Mouse (Mus musculus) forebrain, embryonic 11.5 days (tissue): ENCODE measurements around the gene Npat. TPM values are rescaled to one million over a fixed set of nuclear protein-coding genes. Genes with fewer than 3 reads are reported as not detected.

Experiments
- ATAC-seq: fragments of 200-750 bp; cut with Nextera tagmentation; replicated peaks from 2 replicates; pipeline ENCODE4 v1.8.0; 2017; ENCODE audit warnings: moderate TSS enrichment; ENCODE audit not compliant: low FRiP score
- DNase-seq: peaks from one replicate; pipeline ENCODE4 v3.0.0-alpha.2; 2017; ENCODE audit warnings: low spot score
- H3K27ac ChIP-seq: fragments of 300-500 bp; sonication (generic); 2 replicates; pipeline ENCODE4 v1.5.1; 2014; ENCODE audit warnings: low read depth, low read length
- H3K27me3 ChIP-seq: fragments of 300-500 bp; sonication (generic); 2 replicates; pipeline ENCODE4 v1.6.1; 2014; ENCODE audit warnings: mild to moderate bottlenecking, low read length, mixed read lengths; ENCODE audit not compliant: control insufficient read depth, insufficient read depth
- H3K36me3 ChIP-seq: fragments of 300-500 bp; sonication (generic); 2 replicates; pipeline ENCODE4 v1.6.1; 2014; ENCODE audit warnings: mild to moderate bottlenecking, low read length, moderate library complexity, mixed read lengths; ENCODE audit not compliant: control insufficient read depth, insufficient read depth
- H3K4me1 ChIP-seq: fragments of 300-500 bp; sonication (generic); replicated peaks from 2 replicates; pipeline ENCODE4 v1.6.1; 2014; ENCODE audit warnings: low read length, mixed read lengths; ENCODE audit not compliant: control insufficient read depth, insufficient read depth
- H3K4me2 ChIP-seq: fragments of 300-500 bp; sonication (generic); 2 replicates; pipeline ENCODE4 v1.6.1; 2014; ENCODE audit warnings: low read depth, mild to moderate bottlenecking, low read length, moderate library complexity, mixed read lengths; ENCODE audit not compliant: severe bottlenecking
- H3K4me3 ChIP-seq: fragments of 300-500 bp; sonication (generic); 2 replicates; pipeline ENCODE4 v1.5.1; 2014; ENCODE audit warnings: low read depth, low read length
- H3K9ac ChIP-seq: fragments of 300-500 bp; sonication (generic); 2 replicates; pipeline ENCODE4 v1.6.1; 2014; ENCODE audit warnings: low read length
- H3K9me3 ChIP-seq: fragments of 300-500 bp; sonication (generic); 2 replicates; pipeline ENCODE4 v1.6.1; 2016; ENCODE audit warnings: low read length, mixed read lengths; ENCODE audit not compliant: control insufficient read depth
- WGBS: fragments of 180-500 bp; shearing (Covaris S2); extraction: QIAGEN DNeasy Blood & Tissue Kit; methylation state at CpG from one replicate; pipeline ENCODE4 v1.1.7; 2014; 5-methylcytosine and 5-hydroxymethylcytosine counted together
- polyA plus RNA-seq: library from polyadenylated mRNA; unstranded; fragments of >200 nt; fragmentation: Nextera tagmentation; extraction: Ambion mirVana; gene quantifications from 2 replicates; pipeline ENCODE4 v1.2.1, GENCODE M21; 2014

The Npat gene
- 24.3 and 27.3 TPM in 2 replicates for polyA plus RNA-seq

- peak within 1 kb of the TSS; percentile 80 for H3K27ac ChIP-seq
- H3K4me3 ChIP-seq: peak within 1 kb of the TSS; percentile 88
- no peaks in the 10 kb centered on the region for H3K27me3 ChIP-seq
- under 1% methylated on average over 69 of the region's 69 CpGs for WGBS
- H3K4me1 ChIP-seq: peaks cover 4% of the 10 kb centered on the region; the same call in 1 of the 2 replicates
- H3K4me2 ChIP-seq: peak within 1 kb of the TSS; percentile 82
- peak within 1 kb of the TSS; percentile 86 for H3K9ac ChIP-seq
- ATAC-seq (peak; percentile 99), DNase-seq (peak; percentile 100)
- H3K9me3 ChIP-seq: no peaks in the 10 kb centered on the region
- H3K36me3 ChIP-seq: no peaks in the 10 kb centered on the region
Measured at GRCm38 (mm10) chr9:53536558-53537320, at the start of gene Npat, which contains the start of gene Atm. TSS of gene Npat (plus strand) at chr9:53537047. TSS of gene Atm (minus strand) at chr9:53536740.

DNA sequence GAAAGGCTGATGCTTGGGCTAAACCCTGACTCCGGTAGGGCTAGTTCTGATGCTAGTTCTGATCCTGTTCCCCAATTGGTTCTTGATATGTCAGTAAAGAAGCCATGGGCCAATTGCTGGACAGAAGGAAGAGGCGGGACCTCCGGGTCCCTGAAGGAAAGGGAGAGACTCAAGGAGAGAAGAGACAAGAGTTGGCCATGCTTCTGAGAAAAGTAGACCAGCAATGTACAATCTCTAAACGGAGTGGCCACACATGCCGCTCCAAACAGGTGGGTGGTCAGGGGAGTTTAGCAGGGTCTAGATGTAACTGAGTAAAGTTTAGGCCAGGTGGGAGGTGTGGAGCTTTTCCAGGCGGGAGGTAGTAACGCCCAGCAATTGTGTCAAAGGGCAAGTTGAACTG, 28.8 kb upstream of the Npat start:
- Histone ChIP-seq H3K4me1 (no peaks in the 10 kb centered on the region), H3K9ac (no peak overlapping the region), H3K4me2 (no peak overlapping the region), H3K9me3 (no peaks in the 10 kb centered on the region), H3K4me3 (no peak overlapping the region), H3K27ac (no peak overlapping the region), H3K36me3 (no peaks in the 10 kb centered on the region; the same call in 1 of the 2 replicates), H3K27me3 (no peaks in the 10 kb centered on the region)
- 92% methylated on average over 7 of the region's 7 CpGs for WGBS
- no peak for ATAC-seq
- no peak for DNase-seq

DNA sequence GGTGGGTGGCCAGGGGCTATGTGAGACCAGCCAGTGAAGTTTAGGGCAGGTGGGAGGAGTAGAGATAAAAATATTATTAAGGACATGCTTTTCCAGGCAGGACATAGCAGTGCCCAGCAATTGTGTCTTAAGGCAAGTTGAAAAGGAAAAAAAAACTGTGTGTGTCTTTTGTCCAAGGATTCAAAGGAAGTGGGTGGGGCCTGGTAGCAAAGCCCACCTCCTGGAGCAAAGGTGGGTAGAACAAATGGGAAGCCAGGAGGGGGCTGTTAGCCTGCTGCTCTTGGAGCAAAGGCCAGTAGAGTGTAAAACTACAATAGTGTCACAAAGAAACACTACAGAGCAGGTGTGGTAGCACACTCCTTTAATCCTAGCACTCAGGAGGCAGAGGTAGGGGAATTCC, 22.8 kb upstream of the Npat start:
- no peak overlapping the region for H3K27ac ChIP-seq
- no peaks in the 10 kb centered on the region; the same call in 1 of the 2 replicates for H3K4me1 ChIP-seq
- no peaks in the 10 kb centered on the region; the same call in 1 of the 2 replicates for H3K36me3 ChIP-seq
- no peak for ATAC-seq
- no peaks in the 10 kb centered on the region for H3K9me3 ChIP-seq
- no peak overlapping the region for H3K9ac ChIP-seq
- no peaks in the 10 kb centered on the region for H3K27me3 ChIP-seq
- H3K4me3 ChIP-seq: no peak overlapping the region
- H3K4me2 ChIP-seq: no peak overlapping the region
- DNase-seq: no peak

GRCm38 (mm10) chr9:53517373-53518009, 19.4 kb upstream of the Npat start:
- Histone ChIP-seq H3K36me3 (no peaks in the 10 kb centered on the region; the same call in 1 of the 2 replicates), H3K27me3 (no peaks in the 10 kb centered on the region), H3K4me1 (no peaks in the 10 kb centered on the region; the same call in 1 of the 2 replicates), H3K9ac (no peak overlapping the region), H3K4me3 (no peak overlapping the region), H3K27ac (no peak overlapping the region), H3K4me2 (no peak overlapping the region), H3K9me3 (no peaks in the 10 kb centered on the region)
- ATAC-seq: no peak
- no peak for DNase-seq
- 83% methylated on average over 9 of the region's 9 CpGs for WGBS

GRCm38 (mm10) chr9:53535416-53536320, 1.2 kb upstream of the Npat start:
- WGBS: 24% methylated on average over 17 of the region's 17 CpGs
- Histone ChIP-seq H3K4me3 (peak overlapping the region; percentile 88), H3K4me1 (peaks cover 4% of the 10 kb centered on the region; the same call in 1 of the 2 replicates), H3K27ac (peak overlapping the region; percentile 75), H3K9me3 (no peaks in the 10 kb centered on the region), H3K9ac (peak overlapping the region; percentile 71), H3K36me3 (no peaks in the 10 kb centered on the region), H3K27me3 (no peaks in the 10 kb centered on the region), H3K4me2 (peak overlapping the region; percentile 82)
- DNase-seq (peak; percentile 55), ATAC-seq (no peak)

DNA sequence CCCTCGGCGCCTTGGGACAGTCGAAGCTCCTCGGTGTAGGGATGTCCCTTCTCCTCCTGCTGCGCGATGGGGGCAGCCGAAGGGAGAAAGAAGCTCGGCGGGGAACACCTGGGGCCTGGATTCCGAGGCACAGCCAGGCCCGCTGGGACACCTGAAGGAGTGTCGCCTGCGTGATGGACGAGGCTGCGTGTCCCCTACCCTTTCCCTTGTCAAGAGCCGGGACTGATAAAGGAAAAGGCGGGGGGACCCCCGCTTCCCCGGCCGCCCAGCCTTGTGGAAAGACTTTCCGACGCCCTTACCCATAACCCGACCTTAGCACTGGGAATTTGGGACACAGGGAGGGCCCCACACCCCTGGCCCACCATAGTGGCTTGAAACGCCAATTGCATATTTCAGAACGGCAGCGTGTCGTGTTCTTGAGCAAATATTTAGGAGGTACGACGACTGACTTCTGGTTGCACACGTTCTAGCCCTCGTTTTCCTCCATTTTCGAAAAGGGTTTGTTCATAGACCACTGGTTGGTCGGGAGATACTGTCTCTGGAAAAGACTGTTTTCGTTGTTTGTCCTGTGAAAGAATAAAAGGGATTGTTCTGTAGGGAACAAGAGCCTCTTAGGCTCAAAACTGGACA, 604 bp downstream of the Npat start:
- no peaks in the 10 kb centered on the region for H3K36me3 ChIP-seq
- DNase-seq (no peak), ATAC-seq (no peak; the same call in 1 of the 2 replicates)
- peak overlapping the region; percentile 80 for H3K27ac ChIP-seq
- H3K4me2 ChIP-seq: peak overlapping the region; percentile 69
- peak overlapping the region; percentile 86 for H3K9ac ChIP-seq
- WGBS: under 1% methylated on average over 31 of the region's 34 CpGs
- peak overlapping the region; percentile 88 for H3K4me3 ChIP-seq
- no peaks in the 10 kb centered on the region for H3K9me3 ChIP-seq
- H3K27me3 ChIP-seq: no peaks in the 10 kb centered on the region
- peaks cover 4% of the 10 kb centered on the region; the same call in 1 of the 2 replicates for H3K4me1 ChIP-seq

DNA sequence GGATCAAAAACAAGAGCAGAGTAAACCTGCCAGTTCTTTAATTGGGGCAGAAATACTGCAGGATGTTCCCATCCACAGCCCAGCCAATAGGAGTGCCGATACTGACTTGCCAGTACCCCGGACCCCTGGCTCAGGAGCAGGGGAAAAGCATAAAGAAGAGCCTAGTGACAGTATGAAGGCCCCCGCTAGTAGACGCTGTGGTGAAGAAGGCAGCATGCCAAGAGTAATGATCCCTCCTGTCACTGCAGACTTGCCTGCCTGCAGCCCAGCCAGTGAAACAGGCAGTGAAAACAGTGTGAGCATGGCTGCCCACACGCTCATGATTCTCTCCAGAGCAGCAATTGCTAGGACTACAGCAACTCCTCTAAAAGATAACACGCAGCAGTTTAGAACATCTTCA, 33.8 kb downstream of the Npat start:
- H3K27ac ChIP-seq: no peak overlapping the region
- no peak overlapping the region for H3K9ac ChIP-seq
- H3K4me3 ChIP-seq: no peak overlapping the region
- no peak overlapping the region for H3K4me2 ChIP-seq
- WGBS: 89% methylated on average over 6 of the region's 6 CpGs
- DNase-seq: no peak
- H3K4me1 ChIP-seq: no peaks in the 10 kb centered on the region
- no peak for ATAC-seq
- H3K36me3 ChIP-seq: peaks cover 2% of the 10 kb centered on the region; the same call in 1 of the 2 replicates
- no peaks in the 10 kb centered on the region for H3K9me3 ChIP-seq
- H3K27me3 ChIP-seq: no peaks in the 10 kb centered on the region
